Mouse (Mus musculus) limb, embryonic 11.5 days (tissue): ENCODE measurements at regions not wholly inside any gene's neighbourhood (a gene's known extent, or its start where the extent isn't known, plus 50 kb on each side); places are given as distances from the start of the nearest gene placed in this dataset.

Source experiments
- ATAC-seq: fragments of 200-750 bp; cut with Nextera tagmentation; 2 replicates; pipeline ENCODE4 v1.8.0; 2017; ENCODE audit warnings: low read depth; ENCODE audit not compliant: insufficient number of reproducible peaks, low FRiP score, low TSS enrichment
- DNase-seq: peaks from one replicate; pipeline ENCODE4 v3.0.0-alpha.2; 2015; ENCODE audit warnings: low spot score
- H3K27ac ChIP-seq: fragments of 300-500 bp; sonication (generic); replicated peaks from 2 replicates; pipeline ENCODE4 v1.5.1; 2014; ENCODE audit warnings: low read depth, mild to moderate bottlenecking, low read length
- H3K27me3 ChIP-seq: fragments of 300-500 bp; sonication (generic); 2 replicates; pipeline ENCODE4 v1.6.1; 2014; ENCODE audit warnings: mild to moderate bottlenecking, low read length, mixed read lengths; ENCODE audit not compliant: control insufficient read depth, insufficient read depth
- H3K36me3 ChIP-seq: fragments of 300-500 bp; sonication (generic); 2 replicates; pipeline ENCODE4 v1.6.1; 2014; ENCODE audit warnings: mild to moderate bottlenecking, low read length, moderate library complexity, mixed read lengths; ENCODE audit not compliant: control insufficient read depth, insufficient read depth
- H3K4me1 ChIP-seq: fragments of 300-500 bp; sonication (generic); 2 replicates; pipeline ENCODE4 v1.6.1; 2014; ENCODE audit warnings: low read length, mixed read lengths; ENCODE audit not compliant: control insufficient read depth, insufficient read depth
- H3K4me2 ChIP-seq: fragments of 300-500 bp; sonication (generic); 2 replicates; pipeline ENCODE4 v1.6.1; 2014; ENCODE audit warnings: low read depth, mild to moderate bottlenecking, moderate library complexity; ENCODE audit not compliant: severe bottlenecking
- H3K4me3 ChIP-seq: fragments of 300-500 bp; sonication (generic); 2 replicates; pipeline ENCODE4 v1.5.1; 2014; ENCODE audit warnings: low read depth, low read length
- H3K9ac ChIP-seq: fragments of 300-500 bp; sonication (generic); 2 replicates; pipeline ENCODE4 v1.6.1; 2014; ENCODE audit warnings: mild to moderate bottlenecking, low read length
- H3K9me3 ChIP-seq: fragments of 300-500 bp; sonication (generic); 2 replicates; pipeline ENCODE4 v1.6.1; 2016; ENCODE audit warnings: low read length; ENCODE audit not compliant: control insufficient read depth
- WGBS: fragments of 180-500 bp; shearing (Covaris S2); extraction: QIAGEN DNeasy Blood & Tissue Kit; methylation state at CpG from one replicate; pipeline ENCODE4 v1.1.7; 2014; 5-methylcytosine and 5-hydroxymethylcytosine counted together

DNA sequence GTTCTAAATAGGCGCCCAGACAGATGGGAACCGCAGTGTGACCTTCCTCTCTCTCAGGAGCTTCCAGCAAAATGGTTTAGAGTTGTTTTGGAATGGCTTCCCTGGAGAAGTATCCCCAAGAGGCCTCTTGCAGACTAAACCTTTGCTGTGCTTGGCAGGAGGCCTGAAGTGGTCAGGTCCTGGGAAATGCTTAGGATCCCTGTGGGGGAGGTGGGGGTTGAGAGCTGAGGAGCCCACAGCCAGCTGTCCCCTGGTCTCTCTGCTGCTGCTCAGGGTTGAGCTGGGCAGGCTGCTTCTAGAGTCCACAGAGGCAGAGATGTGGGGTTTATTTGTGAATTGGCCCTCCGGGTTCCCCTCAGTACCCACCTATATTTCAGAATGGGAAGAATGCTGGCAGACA lies 331.3 kb downstream of the Gm826 start:
- no peaks in the 10 kb centered on the region for H3K4me1 ChIP-seq
- no peak overlapping the region for H3K4me3 ChIP-seq
- no peak overlapping the region for H3K4me2 ChIP-seq
- ATAC-seq: no peak; the same call in 1 of the 2 replicates
- H3K27ac ChIP-seq: no peak overlapping the region
- no peaks in the 10 kb centered on the region for H3K36me3 ChIP-seq
- H3K9ac ChIP-seq: no peak overlapping the region
- WGBS: 70% methylated on average over 3 of the region's 3 CpGs
- DNase-seq: no peak
- 0 out of 2 replicates have a peak, but pooled peaks cover 3% of the 10 kb centered on the region for H3K27me3 ChIP-seq
- H3K9me3 ChIP-seq: no peaks in the 10 kb centered on the region

DNA sequence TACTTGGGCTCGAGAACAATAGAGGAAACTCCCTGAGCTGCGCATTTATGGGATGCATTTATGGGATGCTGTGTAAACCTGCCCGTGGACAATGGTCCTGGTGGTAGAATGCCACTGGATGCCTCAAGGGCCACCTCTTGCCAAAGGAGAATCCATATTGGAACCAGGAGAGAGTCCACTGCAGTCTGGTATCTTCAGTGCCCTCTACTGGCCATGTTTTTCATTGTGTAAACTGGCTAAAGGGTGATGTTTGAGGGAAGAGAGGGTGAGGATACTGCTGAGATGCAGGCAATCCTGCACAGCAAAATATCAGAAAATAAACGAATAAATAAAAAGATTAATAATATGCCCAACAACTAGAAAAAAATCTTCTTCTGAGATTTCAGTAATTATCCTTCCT lies 333.5 kb downstream of the Gm826 start:
- Histone ChIP-seq H3K4me2 (no peak overlapping the region), H3K27me3 (0 out of 2 replicates have a peak, but pooled peaks cover 3% of the 10 kb centered on the region), H3K27ac (no peak overlapping the region), H3K36me3 (no peaks in the 10 kb centered on the region), H3K4me1 (no peaks in the 10 kb centered on the region), H3K4me3 (no peak overlapping the region), H3K9ac (no peak overlapping the region), H3K9me3 (no peaks in the 10 kb centered on the region)
- DNase-seq: peak; percentile 45
- WGBS: 75% methylated on average over 4 of the region's 4 CpGs
- ATAC-seq: no peak

DNA sequence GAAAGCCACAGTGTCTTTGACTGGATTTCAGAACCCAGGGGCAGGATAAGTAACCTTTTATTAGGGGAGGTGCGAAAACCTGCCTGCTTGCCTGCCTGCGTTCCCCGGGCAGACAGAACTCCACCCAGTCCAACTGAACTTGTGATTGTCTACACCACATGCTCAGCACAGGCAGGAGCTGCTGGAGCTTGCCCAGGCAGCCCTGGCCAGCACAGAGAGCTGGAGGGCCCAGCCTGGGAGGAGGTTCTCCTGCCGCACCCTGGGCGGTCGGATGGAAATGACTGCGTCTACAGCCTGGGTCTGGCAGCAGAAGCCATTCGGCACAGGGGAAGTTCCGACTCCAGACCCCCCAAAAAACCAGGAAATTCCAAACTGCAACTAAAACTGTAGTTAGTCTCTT lies 336.6 kb downstream of the Gm826 start:
- no peak overlapping the region for H3K4me3 ChIP-seq
- H3K4me2 ChIP-seq: no peak overlapping the region
- DNase-seq (no peak), ATAC-seq (no peak)
- 58% methylated on average over 9 of the region's 9 CpGs for WGBS
- H3K9me3 ChIP-seq: no peaks in the 10 kb centered on the region
- H3K36me3 ChIP-seq: no peaks in the 10 kb centered on the region
- H3K27ac ChIP-seq: no peak overlapping the region
- no peak overlapping the region for H3K9ac ChIP-seq
- 0 out of 2 replicates have a peak, but pooled peaks cover 3% of the 10 kb centered on the region for H3K27me3 ChIP-seq
- H3K4me1 ChIP-seq: no peaks in the 10 kb centered on the region; the same call in 1 of the 2 replicates

DNA sequence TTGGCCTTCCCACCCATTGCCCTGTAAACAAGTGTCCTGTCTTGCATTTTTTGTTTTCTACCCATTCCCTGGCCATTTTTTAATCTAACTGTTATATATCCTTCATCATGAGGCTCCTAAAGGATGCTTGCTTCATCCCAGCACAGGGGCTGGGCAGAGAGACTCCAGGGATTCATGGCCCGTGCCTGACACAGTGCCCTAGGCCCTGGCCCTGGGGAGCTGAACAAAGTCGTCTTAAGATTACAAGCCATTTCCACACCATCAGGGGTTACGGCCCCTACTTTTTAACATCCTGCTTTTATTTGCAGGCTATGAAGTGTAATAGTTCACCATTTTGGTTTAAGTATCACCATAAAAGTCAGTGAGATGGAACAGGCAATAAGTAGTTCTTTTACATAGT lies 339.5 kb downstream of the Gm826 start:
- DNase-seq (peak; percentile 28), ATAC-seq (no peak)
- H3K36me3 ChIP-seq: no peaks in the 10 kb centered on the region
- H3K4me3 ChIP-seq: no peak overlapping the region
- no peak overlapping the region for H3K9ac ChIP-seq
- H3K27ac ChIP-seq: no peak overlapping the region
- H3K4me1 ChIP-seq: no peaks in the 10 kb centered on the region; the same call in 1 of the 2 replicates
- no peak overlapping the region for H3K4me2 ChIP-seq
- H3K27me3 ChIP-seq: 0 out of 2 replicates have a peak, but pooled peaks cover 3% of the 10 kb centered on the region
- 24% methylated on average over 3 of the region's 3 CpGs for WGBS
- no peaks in the 10 kb centered on the region for H3K9me3 ChIP-seq

DNA sequence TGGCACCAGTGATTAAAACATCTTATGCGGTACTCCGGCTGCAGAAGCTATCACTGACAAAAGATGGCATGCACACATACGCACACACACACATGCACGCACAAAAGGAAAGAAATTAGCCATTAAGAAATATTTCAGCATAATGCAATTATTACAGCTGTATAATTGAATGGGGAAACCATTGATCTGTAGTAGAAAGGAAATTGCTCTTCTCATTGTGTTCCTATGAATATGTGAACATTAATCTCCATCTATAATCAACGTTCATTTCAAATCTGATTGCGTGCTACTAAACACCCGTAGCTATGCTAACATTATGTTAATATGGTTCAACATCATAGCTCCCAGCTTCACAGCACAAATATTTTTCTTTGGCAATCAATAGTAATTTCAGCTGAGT lies 347.2 kb downstream of the Gm826 start:
- Histone ChIP-seq H3K27ac (no peak overlapping the region), H3K4me3 (no peak overlapping the region)
- 90% methylated on average over 7 of the region's 7 CpGs for WGBS

DNA sequence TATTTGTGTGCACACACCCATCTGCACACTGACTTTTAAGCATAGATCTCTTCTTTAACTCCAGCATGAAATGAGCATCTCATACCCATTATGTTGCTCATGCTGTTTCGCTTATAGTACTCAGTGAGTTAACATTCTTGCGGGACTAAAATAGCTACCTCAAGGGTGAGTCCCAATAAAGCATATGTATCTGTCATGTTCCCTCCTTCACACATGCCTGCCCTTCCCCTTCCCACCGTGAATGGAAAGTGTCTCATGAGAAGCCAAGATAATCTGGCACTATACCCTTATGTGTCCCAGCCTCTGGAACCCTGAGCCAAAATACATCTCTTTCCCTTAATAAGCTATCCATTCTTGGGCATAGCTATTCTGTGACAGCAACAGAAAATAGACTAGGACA lies 352.3 kb downstream of the Gm826 start:
- no peaks in the 10 kb centered on the region for H3K36me3 ChIP-seq
- ATAC-seq: no peak
- WGBS: 91% methylated on average over 3 of the region's 3 CpGs

More for the DNA sequence above, 347.2 kb downstream of the Gm826 start:
- Histone ChIP-seq H3K4me1 (no peaks in the 10 kb centered on the region), H3K9ac (no peak overlapping the region), H3K9me3 (no peaks in the 10 kb centered on the region), H3K27me3 (no peaks in the 10 kb centered on the region), H3K4me2 (no peak overlapping the region), H3K36me3 (no peaks in the 10 kb centered on the region)
- ATAC-seq (no peak), DNase-seq (no peak)

DNA sequence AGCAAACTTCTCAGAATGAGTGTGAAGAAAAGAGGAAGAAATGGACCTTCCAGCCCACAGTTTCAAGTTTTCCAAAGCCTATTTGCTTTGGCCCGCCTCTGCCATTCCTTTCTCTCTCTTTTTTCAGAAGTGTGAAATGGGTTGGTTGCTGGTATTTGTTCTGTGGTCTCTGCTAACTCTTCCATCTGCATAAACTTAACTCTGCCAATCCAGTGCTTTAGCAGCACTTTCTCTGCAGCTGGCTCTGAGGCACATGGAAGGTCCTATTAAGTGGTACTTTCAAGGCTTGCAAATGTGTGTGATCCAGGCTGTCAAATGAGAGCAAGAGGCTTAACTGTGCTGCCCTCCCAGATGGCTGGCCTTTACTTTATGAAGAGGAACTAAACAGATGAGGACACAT lies 383.6 kb downstream of the Gm826 start:
- H3K27ac ChIP-seq: no peak overlapping the region
- ATAC-seq (no peak), DNase-seq (no peak)

More for the DNA sequence above, 352.3 kb downstream of the Gm826 start:
- H3K4me1 ChIP-seq: no peaks in the 10 kb centered on the region
- no peak overlapping the region for H3K27ac ChIP-seq
- no peak for DNase-seq
- no peaks in the 10 kb centered on the region for H3K27me3 ChIP-seq
- H3K9ac ChIP-seq: no peak overlapping the region
- no peaks in the 10 kb centered on the region for H3K9me3 ChIP-seq
- no peak overlapping the region for H3K4me2 ChIP-seq
- no peak overlapping the region for H3K4me3 ChIP-seq

DNA sequence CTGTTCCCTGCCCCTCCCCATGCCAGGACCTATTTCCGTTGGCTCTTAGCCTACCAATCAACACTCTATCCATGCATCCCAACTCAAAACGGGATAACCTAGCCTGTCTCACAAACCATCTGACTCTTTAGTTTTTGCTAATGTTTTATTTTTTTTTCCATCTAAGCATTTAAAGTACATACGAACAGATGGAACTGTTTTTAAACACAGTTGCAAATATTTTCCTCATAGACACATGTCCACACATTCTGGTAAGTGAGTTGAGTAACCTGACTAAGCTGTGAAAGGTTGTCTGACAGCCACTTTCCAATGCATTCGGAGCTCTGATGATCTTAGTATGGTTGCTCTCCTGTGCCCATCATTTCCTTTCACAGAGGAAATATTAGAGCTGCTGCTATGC lies 384.9 kb downstream of the Gm826 start:
- Histone ChIP-seq H3K9ac (no peak overlapping the region), H3K27ac (no peak overlapping the region), H3K36me3 (no peaks in the 10 kb centered on the region), H3K4me2 (no peak overlapping the region), H3K27me3 (no peaks in the 10 kb centered on the region), H3K9me3 (no peaks in the 10 kb centered on the region), H3K4me3 (no peak overlapping the region), H3K4me1 (no peaks in the 10 kb centered on the region)
- ATAC-seq: no peak
- WGBS: 91% methylated on average over 4 of the region's 4 CpGs
- DNase-seq: no peak

More for the DNA sequence above, 383.6 kb downstream of the Gm826 start:
- Histone ChIP-seq H3K4me1 (no peaks in the 10 kb centered on the region), H3K9ac (no peak overlapping the region), H3K4me3 (no peak overlapping the region), H3K36me3 (no peaks in the 10 kb centered on the region), H3K27me3 (no peaks in the 10 kb centered on the region), H3K4me2 (no peak overlapping the region), H3K9me3 (no peaks in the 10 kb centered on the region)
- WGBS: 75% methylated on average over 1 of the region's 1 CpGs

DNA sequence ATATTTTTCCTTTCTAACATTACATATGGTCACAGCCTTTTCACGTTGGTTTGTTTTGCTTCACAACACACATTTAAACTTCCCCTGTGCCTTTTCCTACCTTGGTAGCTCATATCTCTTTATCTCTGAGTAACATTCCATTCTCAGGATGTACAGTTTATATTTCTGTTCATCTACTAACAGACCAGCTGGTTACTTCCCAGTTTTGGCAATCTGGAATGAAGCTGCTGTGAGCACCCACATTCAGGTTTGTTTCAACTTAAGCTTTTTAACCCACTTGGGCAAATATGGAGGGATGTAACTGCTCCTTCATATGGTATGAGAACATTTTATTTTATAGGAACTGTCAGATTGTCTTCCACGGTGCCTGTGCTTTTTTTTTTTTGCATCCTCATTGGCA lies 403.2 kb downstream of the Gm826 start:
- no peak for ATAC-seq
- no peak overlapping the region for H3K27ac ChIP-seq
- no peak overlapping the region for H3K9ac ChIP-seq
- no peak overlapping the region for H3K4me3 ChIP-seq
- no peak overlapping the region for H3K4me2 ChIP-seq
- no peaks in the 10 kb centered on the region for H3K36me3 ChIP-seq
- WGBS: 91% methylated on average over 2 of the region's 2 CpGs
- H3K9me3 ChIP-seq: no peaks in the 10 kb centered on the region
- no peak for DNase-seq
- H3K27me3 ChIP-seq: no peaks in the 10 kb centered on the region
- no peaks in the 10 kb centered on the region for H3K4me1 ChIP-seq
